Mouse (Mus musculus): ENCODE measurements around the gene Gm49387. TPM values are rescaled to one million over a fixed set of nuclear protein-coding genes. Genes with fewer than 3 reads are reported as not detected.

The Gm49387 gene
- total and polyA plus RNA-seq, 3 experiments, result not detected

- no peak for TF ChIP-seq POLR2AphosphoS5 (IDR thresholded peaks at IDR 0.05; ENCODE audit: insufficient replicate concordance, low read depth, low read length)
- no peak for TF ChIP-seq CTCF (IDR thresholded peaks at IDR 0.05; ENCODE audit: low read depth, low read length)
- no peak for TF ChIP-seq GATA2 (IDR thresholded peaks at IDR 0.05; ENCODE audit: borderline replicate concordance, low read depth, low read length)
- no peak for TF ChIP-seq GATA1 (IDR thresholded peaks at IDR 0.05; ENCODE audit: borderline replicate concordance, low read length)
- no peak for TF ChIP-seq TAL1 (conservative IDR thresholded peaks at IDR 0.05; ENCODE audit: low read depth, low read length)
- no peaks in the 10 kb centered on the region for H3K9me3 ChIP-seq (replicated peaks)
- no peaks in the 10 kb centered on the region for H3K27me3 ChIP-seq (ENCODE audit: insufficient read depth, low read length)
- DNase-seq (ENCODE audit: low spot score) (no peak), ATAC-seq (ENCODE audit: extremely low read depth, insufficient number of reproducible peaks, low FRiP score, poor library complexity, severe bottlenecking) (no peak)
- peaks cover 2% of the 10 kb centered on the region; the same call in 1 of the 2 replicates for H3K4me1 ChIP-seq (ENCODE audit: insufficient read depth, low read depth, low read length)
- peaks cover 26% of the 10 kb centered on the region for H3K36me3 ChIP-seq (replicated peaks)
- no peak overlapping the region for H3K4me3 ChIP-seq (ENCODE audit: low read depth, low read length)
Observed at GRCm38 (mm10) chr14:31620591-31621223, 20.0 kb downstream of the Gm49387 start.

- TF ChIP-seq POLR2AphosphoS5 (IDR thresholded peaks at IDR 0.05; ENCODE audit: insufficient replicate concordance, low read depth, low read length) (no peak), TAL1 (conservative IDR thresholded peaks at IDR 0.05; ENCODE audit: low read depth, low read length) (no peak), GATA2 (IDR thresholded peaks at IDR 0.05; ENCODE audit: borderline replicate concordance, low read depth, low read length) (no peak), CTCF (IDR thresholded peaks at IDR 0.05; ENCODE audit: low read depth, low read length) (no peak), GATA1 (IDR thresholded peaks at IDR 0.05; ENCODE audit: borderline replicate concordance, low read length) (no peak)
- ATAC-seq (ENCODE audit: extremely low read depth, insufficient number of reproducible peaks, low FRiP score, poor library complexity, severe bottlenecking), result no peak
- H3K27me3 ChIP-seq (ENCODE audit: insufficient read depth, low read length), result no peaks in the 10 kb centered on the region
- H3K36me3 ChIP-seq (replicated peaks), result peaks cover 30% of the 10 kb centered on the region
- no peak for DNase-seq (ENCODE audit: low spot score)
- H3K9me3 ChIP-seq (replicated peaks), result no peaks in the 10 kb centered on the region
- peaks cover 2% of the 10 kb centered on the region; the same call in 1 of the 2 replicates for H3K4me1 ChIP-seq (ENCODE audit: insufficient read depth, low read depth, low read length)
- H3K4me3 ChIP-seq (ENCODE audit: low read depth, low read length), result no peak overlapping the region
Observed at GRCm38 (mm10) chr14:31617997-31618396, 22.7 kb downstream of the Gm49387 start.

- no peak for ATAC-seq (ENCODE audit: extremely low read depth, insufficient number of reproducible peaks, low FRiP score, poor library complexity, severe bottlenecking)
- no peak for DNase-seq (ENCODE audit: low spot score)
- TF ChIP-seq GATA1 (IDR thresholded peaks at IDR 0.05; ENCODE audit: borderline replicate concordance, low read length), result no peak
- no peak for TF ChIP-seq GATA2 (IDR thresholded peaks at IDR 0.05; ENCODE audit: borderline replicate concordance, low read depth, low read length)
- no peak for TF ChIP-seq CTCF (IDR thresholded peaks at IDR 0.05; ENCODE audit: low read depth, low read length)
Observed at GRCm38 (mm10) chr14:31617204-31617603, 23.5 kb downstream of the Gm49387 start.

GRCm38 (mm10) chr14:31613671-31614070 is 27.0 kb downstream of the Gm49387 start:
- peaks cover 24% of the 10 kb centered on the region for H3K36me3 ChIP-seq (replicated peaks)

More at GRCm38 (mm10) chr14:31617204-31617603, 23.5 kb downstream of the Gm49387 start:
- no peaks in the 10 kb centered on the region for H3K27me3 ChIP-seq (ENCODE audit: insufficient read depth, low read length)
- H3K4me1 ChIP-seq (ENCODE audit: insufficient read depth, low read depth, low read length), result peaks cover 2% of the 10 kb centered on the region; the same call in 1 of the 2 replicates
- no peaks in the 10 kb centered on the region for H3K9me3 ChIP-seq (replicated peaks)
- peaks cover 29% of the 10 kb centered on the region for H3K36me3 ChIP-seq (replicated peaks)
- no peak overlapping the region for H3K4me3 ChIP-seq (ENCODE audit: low read depth, low read length)

DNA sequence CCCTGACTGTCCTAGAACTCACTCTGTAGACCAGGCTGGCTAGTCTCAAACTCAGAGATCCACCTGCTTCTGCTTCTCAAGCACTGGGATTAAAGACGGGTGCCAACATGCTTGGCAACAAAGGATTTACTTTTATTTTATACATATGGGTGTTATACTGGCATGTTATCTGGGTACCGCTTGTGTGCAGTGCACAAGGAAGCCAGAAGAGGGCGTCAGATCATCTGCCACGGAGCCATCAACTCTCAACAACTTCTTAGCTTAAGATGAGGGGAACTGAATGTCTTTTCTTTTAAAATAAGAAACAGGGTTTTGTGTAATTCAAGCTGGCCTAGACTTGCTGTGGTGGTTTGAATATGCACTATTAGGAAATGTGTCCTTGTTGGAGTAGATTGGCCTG is 28.7 kb downstream of the Gm49387 start:
- no peaks in the 10 kb centered on the region for H3K4me1 ChIP-seq (ENCODE audit: insufficient read depth, low read depth, low read length)
- peaks cover 18% of the 10 kb centered on the region for H3K36me3 ChIP-seq (replicated peaks)
- H3K27me3 ChIP-seq (ENCODE audit: insufficient read depth, low read length), result no peaks in the 10 kb centered on the region
- TF ChIP-seq POLR2AphosphoS5 (IDR thresholded peaks at IDR 0.05; ENCODE audit: insufficient replicate concordance, low read depth, low read length) (no peak), CTCF (IDR thresholded peaks at IDR 0.05; ENCODE audit: low read depth, low read length) (no peak), GATA1 (IDR thresholded peaks at IDR 0.05; ENCODE audit: borderline replicate concordance, low read length) (no peak), GATA2 (IDR thresholded peaks at IDR 0.05; ENCODE audit: borderline replicate concordance, low read depth, low read length) (no peak), TAL1 (conservative IDR thresholded peaks at IDR 0.05; ENCODE audit: low read depth, low read length) (no peak)
- no peak overlapping the region for H3K4me3 ChIP-seq (ENCODE audit: low read depth, low read length)
- DNase-seq (ENCODE audit: low spot score) (no peak), ATAC-seq (ENCODE audit: extremely low read depth, insufficient number of reproducible peaks, low FRiP score, poor library complexity, severe bottlenecking) (no peak)
- H3K9me3 ChIP-seq (replicated peaks), result no peaks in the 10 kb centered on the region

More at GRCm38 (mm10) chr14:31613671-31614070, 27.0 kb downstream of the Gm49387 start:
- H3K4me3 ChIP-seq (ENCODE audit: low read depth, low read length), result no peak overlapping the region
- DNase-seq (ENCODE audit: low spot score) (no peak), ATAC-seq (ENCODE audit: extremely low read depth, insufficient number of reproducible peaks, low FRiP score, poor library complexity, severe bottlenecking) (no peak)
- no peaks in the 10 kb centered on the region for H3K27me3 ChIP-seq (ENCODE audit: insufficient read depth, low read length)
- TF ChIP-seq GATA1 (IDR thresholded peaks at IDR 0.05; ENCODE audit: borderline replicate concordance, low read length) (no peak), CTCF (IDR thresholded peaks at IDR 0.05; ENCODE audit: low read depth, low read length) (no peak), POLR2AphosphoS5 (IDR thresholded peaks at IDR 0.05; ENCODE audit: insufficient replicate concordance, low read depth, low read length) (no peak), TAL1 (conservative IDR thresholded peaks at IDR 0.05; ENCODE audit: low read depth, low read length) (no peak), GATA2 (IDR thresholded peaks at IDR 0.05; ENCODE audit: borderline replicate concordance, low read depth, low read length) (no peak)
- no peaks in the 10 kb centered on the region for H3K4me1 ChIP-seq (ENCODE audit: insufficient read depth, low read depth, low read length)
- no peaks in the 10 kb centered on the region for H3K9me3 ChIP-seq (replicated peaks)

DNA sequence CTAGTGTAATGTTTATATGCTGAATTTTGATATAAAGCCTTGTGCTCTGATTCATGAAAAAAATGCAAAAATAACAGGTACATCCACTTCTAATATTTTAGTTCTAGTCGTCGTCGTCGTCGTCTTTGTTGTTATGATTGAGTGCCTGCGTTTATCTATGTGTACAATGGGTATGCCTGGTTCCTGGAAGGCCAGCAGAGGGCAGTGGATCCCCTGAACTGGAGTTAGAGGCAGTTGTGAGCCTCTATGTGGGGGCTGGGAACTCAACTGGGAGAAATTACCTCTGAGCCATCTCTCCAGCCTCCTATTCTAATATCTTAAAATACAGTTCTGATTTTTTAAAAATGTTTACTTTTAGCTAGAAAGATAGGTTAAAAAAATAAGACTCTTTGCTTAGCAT is 35.2 kb downstream of the Gm49387 start:
- Histone ChIP-seq H3K4me3 (ENCODE audit: low read depth, low read length) (no peak overlapping the region), H3K27me3 (ENCODE audit: insufficient read depth, low read length) (peaks cover 2% of the 10 kb centered on the region; the same call in 1 of the 2 replicates), H3K36me3 (replicated peaks) (peaks cover 4% of the 10 kb centered on the region), H3K9me3 (replicated peaks) (no peaks in the 10 kb centered on the region), H3K4me1 (ENCODE audit: insufficient read depth, low read depth, low read length) (0 out of 2 replicates have a peak, but pooled peaks cover 5% of the 10 kb centered on the region)
- no peak for TF ChIP-seq POLR2AphosphoS5 (IDR thresholded peaks at IDR 0.05; ENCODE audit: insufficient replicate concordance, low read depth, low read length)
- TF ChIP-seq CTCF (IDR thresholded peaks at IDR 0.05; ENCODE audit: low read depth, low read length), result no peak
- no peak for TF ChIP-seq TAL1 (conservative IDR thresholded peaks at IDR 0.05; ENCODE audit: low read depth, low read length)
- no peak for TF ChIP-seq GATA2 (IDR thresholded peaks at IDR 0.05; ENCODE audit: borderline replicate concordance, low read depth, low read length)
- no peak for TF ChIP-seq GATA1 (IDR thresholded peaks at IDR 0.05; ENCODE audit: borderline replicate concordance, low read length)
- no peak for ATAC-seq (ENCODE audit: extremely low read depth, insufficient number of reproducible peaks, low FRiP score, poor library complexity, severe bottlenecking)
- DNase-seq (ENCODE audit: low spot score), result no peak

All from G1E (cell line).